Mouse (Mus musculus): ENCODE measurements around the gene Peg3.

- TF ChIP-seq EP300 (optimal IDR thresholded peaks at IDR 0.05): no peak
- TF ChIP-seq CTCF (IDR thresholded peaks at IDR 0.05; ENCODE audit: low read depth): no peak
Observed at GRCm38 (mm10) chr7:6777107-6777506, 46.9 kb upstream of the Peg3 start.
